Mouse (Mus musculus) myocyte (in vitro differentiated cells): ENCODE measurements around the gene Ank3.

ENCODE experiments used
- E2F4 ChIP-seq: IDR thresholded peaks from one replicate; pipeline ENCODE4 v1.6.1; 2011; ENCODE audit warnings: mild to moderate bottlenecking, control low read depth, moderate library complexity; ENCODE audit not compliant: insufficient read depth
- MYOD1 ChIP-seq, 3 experiments: IDR thresholded peaks; one replicate each; pipeline ENCODE4 v1.6.1; 2011; ENCODE audit warnings: control low read depth in 2 of 3, low read depth in 2 of 3, mild to moderate bottlenecking in 2 of 3, moderate library complexity in 1 of 3; ENCODE audit not compliant: insufficient read length in 2 of 3, control insufficient read depth in 1 of 3
- POLR2A ChIP-seq: IDR thresholded peaks from one replicate; pipeline ENCODE4 v1.6.1; 2011; ENCODE audit warnings: low read depth, mild to moderate bottlenecking, control low read depth, moderate library complexity; ENCODE audit not compliant: insufficient read length
- POLR2AphosphoS2 ChIP-seq: IDR thresholded peaks from one replicate; pipeline ENCODE4 v1.6.1; 2011; ENCODE audit warnings: low read depth, control low read depth; ENCODE audit not compliant: insufficient read length
- REST ChIP-seq: IDR thresholded peaks from one replicate; pipeline ENCODE4 v1.6.1; 2011; ENCODE audit warnings: mild to moderate bottlenecking, control low read depth, moderate library complexity; ENCODE audit not compliant: insufficient read depth, insufficient read length
- TCF12 ChIP-seq: IDR thresholded peaks from one replicate; pipeline ENCODE4 v1.6.1; 2011; ENCODE audit warnings: mild to moderate bottlenecking, control low read depth; ENCODE audit not compliant: poor library complexity, insufficient read depth, severe bottlenecking
- USF1 ChIP-seq: IDR thresholded peaks from one replicate; pipeline ENCODE4 v1.6.1; 2011; ENCODE audit warnings: low read depth, mild to moderate bottlenecking, control low read depth, moderate library complexity

- TF ChIP-seq E2F4 = no peak
- TF ChIP-seq POLR2A = no peak
- no peak for TF ChIP-seq POLR2AphosphoS2
- TF ChIP-seq TCF12 = no peak
- no peak for TF ChIP-seq MYOD1 (IDR thresholded peaks at IDR 0.05; ENCODE audit: control insufficient read depth in 1 of 3, insufficient read length in 2 of 3, low read depth in 2 of 3)
- TF ChIP-seq USF1 = no peak
- TF ChIP-seq REST = no peak
Measured at GRCm38 (mm10) chr10:69466586-69466985, 68.0 kb downstream of the Ank3 start.
